Mouse (Mus musculus): Measurements from ENCODE around the gene Slc22a20. TPM values are rescaled to one million over a fixed set of nuclear protein-coding genes. Genes with fewer than 3 reads are reported as not detected.
A peak's percentile ranks its signal among the peaks of the same experiment; 100 is the strongest.

The Slc22a20 gene
- total RNA-seq, 2 experiments from 2014 or later: not detected

DNA sequence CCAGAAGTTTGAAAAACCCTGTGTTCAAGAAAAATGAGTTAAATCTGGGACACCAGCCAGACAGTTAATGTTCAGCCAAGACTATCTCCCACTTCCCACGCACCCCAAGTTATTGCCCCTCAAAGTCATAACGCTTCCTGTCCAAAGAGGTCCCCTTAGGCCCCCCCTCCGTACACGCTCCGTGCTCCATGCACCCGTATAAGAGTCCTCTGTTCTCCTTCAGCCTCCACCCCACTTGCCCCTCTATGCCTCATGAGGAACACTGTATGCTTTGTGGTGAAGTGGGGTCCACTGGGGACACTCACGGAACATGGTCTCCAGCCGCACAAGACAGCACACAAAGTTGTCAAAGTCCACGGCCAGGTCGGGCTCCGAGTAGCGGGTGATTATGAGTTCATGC lies 4.1 kb upstream of the Slc22a20 start:
- DNase-seq (ENCODE audit: low spot score in 2 of 2): no peak

DNA sequence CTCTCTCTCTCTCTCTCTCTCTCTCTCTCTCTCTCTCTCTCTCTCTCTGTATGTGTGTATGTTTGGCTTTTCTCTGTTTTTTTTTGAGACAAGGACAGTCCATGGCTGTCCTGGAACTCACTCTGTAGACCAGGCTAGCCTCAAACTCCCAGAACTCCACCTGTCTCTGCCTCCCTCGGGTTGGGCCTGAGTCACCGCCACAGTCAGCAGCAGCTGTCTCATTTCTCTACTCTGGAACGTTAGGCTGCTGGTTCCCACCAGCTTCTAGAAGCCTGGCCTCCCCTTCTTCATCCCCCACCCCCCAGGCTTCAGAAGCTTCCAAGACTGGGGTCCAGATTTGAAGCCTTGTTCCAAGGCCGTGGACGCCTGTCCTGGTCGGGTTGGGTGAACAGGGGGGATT lies 3.6 kb upstream of the Slc22a20 start:
- no peak for DNase-seq (ENCODE audit: low spot score in 2 of 2)

DNA sequence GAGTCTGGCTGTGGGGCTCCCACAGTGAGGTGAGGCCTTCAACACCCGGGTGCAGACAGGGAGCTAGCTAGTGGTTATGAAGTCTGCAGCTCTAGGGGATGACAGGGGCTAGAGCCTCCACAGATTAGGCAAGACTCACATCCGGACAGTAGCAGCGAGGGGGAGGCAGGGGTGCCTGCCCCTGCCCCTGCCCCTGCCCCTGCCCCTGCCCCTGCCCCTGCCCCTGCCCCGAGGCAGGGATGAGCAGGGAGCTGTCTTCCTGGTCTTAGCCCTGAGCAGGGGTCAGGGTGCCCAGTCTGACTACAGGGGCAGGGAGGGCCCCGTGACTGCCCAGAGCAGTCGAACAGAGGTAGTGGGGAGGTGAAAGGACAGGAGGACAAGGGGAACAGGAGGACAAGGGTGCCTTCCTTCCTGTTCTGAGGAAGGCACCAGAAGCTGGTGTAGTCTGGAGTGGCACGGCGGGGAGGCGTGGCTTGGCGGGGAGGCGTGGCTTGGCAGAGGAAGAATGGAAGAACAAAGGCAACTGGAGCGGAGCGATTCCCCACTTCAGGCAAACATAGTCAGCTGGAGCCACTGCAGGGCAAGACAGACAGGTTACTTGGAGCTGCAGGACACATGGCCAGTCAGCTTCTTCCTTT lies 3.0 kb upstream of the Slc22a20 start:
- DNase-seq (ENCODE audit: low spot score in 2 of 2): peak; percentile 51 to 65

DNA sequence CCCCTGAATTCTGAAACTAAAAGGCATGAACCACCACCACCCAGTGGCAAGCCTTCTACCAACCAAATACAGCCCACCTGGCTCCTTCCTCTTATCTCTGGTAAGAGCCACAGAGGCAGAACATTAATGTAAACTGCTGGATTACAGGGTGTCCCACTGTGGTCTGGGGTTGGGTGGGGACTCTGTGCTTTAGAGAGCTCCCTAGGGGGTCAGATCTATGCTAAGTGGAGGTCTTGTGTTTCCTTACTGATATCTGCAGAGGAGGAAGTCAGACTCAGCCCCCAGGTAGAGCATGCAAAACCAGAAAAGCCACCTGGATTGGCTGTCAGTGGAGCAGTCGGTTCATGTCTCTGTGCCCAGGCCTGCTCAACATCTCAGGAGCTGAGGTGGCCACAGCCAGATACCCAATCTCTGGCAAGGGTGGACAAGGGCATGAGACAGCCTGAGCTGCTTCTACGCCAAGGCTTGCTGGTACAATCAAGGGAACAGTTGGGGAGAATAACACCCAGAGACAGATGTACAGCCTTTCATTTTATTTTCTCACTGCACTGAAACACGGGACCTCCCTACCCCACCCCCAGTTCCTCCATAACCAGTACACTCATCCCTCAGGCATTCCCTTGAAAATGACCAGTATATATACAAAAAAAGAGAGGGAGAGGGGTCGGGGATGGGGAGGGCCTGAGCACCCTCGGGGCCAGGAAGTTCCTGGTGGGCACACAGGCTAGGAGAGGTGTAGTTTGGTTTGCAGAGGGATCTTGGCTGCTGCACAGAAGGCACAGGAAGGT lies 2.3 kb upstream of the Slc22a20 start:
- DNase-seq (ENCODE audit: low spot score in 2 of 2): no peak

DNA sequence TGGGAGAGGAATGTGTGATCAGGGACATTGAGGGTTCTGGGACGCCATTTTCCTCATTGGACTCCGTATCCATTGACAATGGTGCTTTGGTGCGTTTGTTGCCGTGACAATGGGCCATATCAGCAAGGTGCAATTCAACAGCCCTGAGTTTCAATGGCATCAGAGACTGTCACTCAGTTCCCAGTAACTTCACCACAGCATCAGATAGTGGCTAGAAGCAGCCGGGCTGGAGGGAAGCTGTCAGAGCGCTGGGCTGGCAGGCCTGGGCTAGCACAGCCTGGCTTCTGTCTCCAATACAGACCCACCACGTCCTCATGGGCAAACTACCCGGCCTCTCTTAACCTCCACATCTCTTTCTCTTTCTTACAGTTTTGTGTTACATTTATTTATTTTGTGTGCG lies 5.5 kb downstream of the Slc22a20 start:
- DNase-seq (ENCODE audit: low spot score in 2 of 2): no peak

DNA sequence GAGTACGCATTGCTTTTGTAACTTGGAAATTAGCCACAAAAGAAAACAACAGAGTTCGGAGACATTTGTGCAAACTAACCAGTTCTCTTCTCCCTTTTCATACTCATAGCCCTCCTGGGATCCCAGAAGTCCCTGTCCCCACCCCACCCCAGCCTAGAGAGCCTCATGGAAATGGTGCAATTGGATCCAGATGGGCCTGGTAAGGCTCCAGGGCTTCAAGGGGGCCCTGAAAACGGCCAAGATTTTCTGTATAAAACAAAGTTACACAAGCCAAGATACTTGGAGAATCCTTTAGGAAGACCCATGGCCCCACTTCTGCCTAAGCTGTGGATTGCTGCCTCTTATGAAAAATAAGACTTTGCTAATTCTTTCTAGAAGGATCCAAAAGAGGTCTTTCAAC lies 8.2 kb downstream of the Slc22a20 start:
- DNase-seq (ENCODE audit: low spot score in 2 of 2): no peak

DNA sequence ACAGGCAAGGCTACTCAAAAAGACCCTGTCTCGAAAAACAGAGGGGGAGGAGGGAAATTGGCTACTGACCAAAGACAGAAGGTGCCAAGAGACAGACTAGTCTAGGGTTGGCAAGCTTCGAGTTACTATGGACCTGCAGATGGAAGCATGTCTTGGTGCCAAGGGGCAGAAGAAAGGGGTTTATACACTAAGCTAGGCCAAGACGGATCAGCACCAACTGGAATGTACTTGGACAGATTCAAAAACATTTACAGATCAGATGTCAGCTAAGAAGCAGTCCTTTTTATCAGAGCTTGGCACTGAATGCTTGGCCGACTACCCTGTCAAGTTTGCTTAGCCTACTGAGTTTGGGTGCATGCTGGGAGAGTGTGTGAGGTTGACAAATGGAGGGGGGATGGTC lies 10.3 kb downstream of the Slc22a20 start:
- DNase-seq (ENCODE audit: low spot score in 2 of 2): peak; percentile 62 to 91

DNA sequence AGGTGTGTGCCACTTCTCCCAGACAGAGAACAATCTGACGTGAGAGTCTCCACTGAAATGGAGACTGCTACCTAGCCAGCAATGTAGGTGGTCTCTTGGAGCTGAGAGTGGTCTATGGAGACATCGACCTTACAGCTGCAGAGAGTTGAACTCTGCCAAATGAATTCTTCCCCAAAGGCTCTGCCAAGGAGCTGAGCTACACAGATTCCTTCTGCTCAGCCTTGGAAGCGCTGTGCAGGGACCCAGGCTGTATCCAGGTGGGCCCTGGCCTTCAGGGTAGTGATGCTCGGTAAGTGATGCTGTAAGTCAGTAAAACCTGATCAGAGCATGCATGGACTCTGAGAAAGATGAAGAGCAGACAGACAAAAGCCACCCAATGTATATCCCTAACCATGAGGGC lies 10.8 kb downstream of the Slc22a20 start:
- no peak for DNase-seq (ENCODE audit: low spot score in 2 of 2)

DNA sequence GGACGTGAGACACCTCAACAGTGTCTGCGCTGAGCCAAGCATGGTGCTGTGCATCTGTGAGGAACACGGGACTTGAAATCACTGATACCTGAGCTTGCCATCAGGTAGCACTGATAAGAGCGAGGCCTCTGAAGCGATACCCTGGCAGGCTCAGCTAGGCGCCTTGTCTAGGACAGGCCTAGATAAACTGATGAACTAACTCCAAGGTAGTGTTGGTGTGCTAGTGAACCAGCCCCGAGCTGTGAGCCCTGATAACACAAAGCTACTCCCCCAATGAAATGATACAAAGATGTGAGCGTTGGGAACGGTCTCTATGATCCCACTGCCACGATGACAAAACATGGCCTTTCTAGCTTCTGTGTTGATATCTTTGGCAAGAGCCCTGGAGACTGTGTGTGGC lies 18.3 kb downstream of the Slc22a20 start:
- DNase-seq (ENCODE audit: low spot score in 2 of 2): no peak

DNA sequence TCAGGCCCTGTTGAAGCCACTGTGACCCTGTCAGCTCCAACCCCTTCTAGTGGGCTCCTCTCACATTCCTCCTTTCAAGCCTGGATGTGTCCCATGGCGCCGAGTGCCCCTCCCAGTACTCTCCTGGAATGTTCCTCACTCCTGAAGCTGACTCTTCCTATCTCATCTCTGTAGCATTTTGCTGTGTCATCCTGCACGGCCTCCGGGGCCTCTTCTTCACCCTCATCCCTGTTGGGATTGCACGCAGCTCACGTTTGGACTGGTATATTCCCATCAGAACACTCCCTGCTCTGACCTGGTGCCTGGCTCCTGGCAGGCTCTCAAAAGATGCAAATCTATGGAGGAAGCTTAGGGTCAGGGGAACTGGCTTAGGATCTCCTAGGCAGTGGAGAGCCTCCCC lies 19.2 kb downstream of the Slc22a20 start:
- DNase-seq (ENCODE audit: low spot score in 2 of 2): no peak

DNA sequence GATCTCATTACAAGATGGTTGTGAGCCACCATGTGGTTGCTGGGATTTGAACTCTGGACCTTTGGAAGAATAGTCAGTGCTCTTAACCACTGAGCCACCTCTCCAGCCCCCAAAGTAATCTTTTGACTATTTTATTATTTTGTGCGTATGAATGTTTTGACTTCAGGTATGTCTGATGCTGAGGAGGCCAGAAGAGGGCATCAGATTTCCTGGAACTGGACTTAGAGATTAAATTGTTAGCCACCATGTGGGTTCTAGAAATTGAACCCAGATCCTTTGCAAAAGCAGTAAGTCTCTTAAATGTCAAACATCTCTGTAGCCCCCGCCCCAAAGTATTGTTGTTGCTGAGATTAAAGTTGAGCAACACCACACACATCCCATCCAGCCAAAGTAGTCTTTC lies 20.0 kb downstream of the Slc22a20 start:
- no peak for DNase-seq (ENCODE audit: low spot score in 2 of 2)

DNA sequence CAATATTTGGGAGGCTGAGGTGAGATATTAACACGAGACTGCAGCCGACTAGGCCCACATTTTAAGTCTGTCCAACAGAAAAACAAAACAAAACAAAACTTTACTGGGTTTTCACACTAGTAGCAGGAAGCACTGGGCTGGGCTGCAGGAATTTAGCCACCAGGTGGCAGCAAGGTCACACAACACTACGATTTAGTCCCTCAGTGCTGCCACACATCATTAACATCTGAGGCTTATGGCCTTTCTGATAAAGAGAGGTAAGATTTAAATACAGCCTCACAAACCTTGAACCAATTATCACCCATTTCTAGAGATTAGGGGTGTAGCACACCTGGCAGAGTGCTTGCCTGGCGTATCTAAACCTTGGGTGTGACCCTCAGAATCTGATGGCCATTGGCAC lies 20.7 kb downstream of the Slc22a20 start:
- peak; percentile 61 to 78 for DNase-seq (ENCODE audit: low spot score in 2 of 2)

DNA sequence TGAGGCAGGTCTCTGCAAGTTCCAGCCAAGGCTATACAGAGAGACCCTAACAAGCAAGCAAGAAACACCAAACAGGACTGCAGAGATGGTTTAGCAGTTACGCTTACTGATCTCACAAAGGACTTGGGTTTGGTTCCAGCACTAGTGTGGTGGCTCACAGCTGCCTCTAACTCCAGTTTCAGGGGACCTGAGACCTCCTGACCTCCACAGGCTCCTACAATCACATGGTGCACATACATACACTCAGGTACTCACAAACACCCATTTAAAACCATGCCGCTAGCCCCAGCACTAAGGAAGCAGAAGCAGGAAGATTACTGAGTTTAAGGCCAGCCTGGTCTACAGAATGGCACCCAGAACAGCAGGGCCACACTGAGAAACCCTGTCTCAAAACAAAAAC lies 21.1 kb downstream of the Slc22a20 start:
- DNase-seq (ENCODE audit: low spot score in 2 of 2): no peak

DNA sequence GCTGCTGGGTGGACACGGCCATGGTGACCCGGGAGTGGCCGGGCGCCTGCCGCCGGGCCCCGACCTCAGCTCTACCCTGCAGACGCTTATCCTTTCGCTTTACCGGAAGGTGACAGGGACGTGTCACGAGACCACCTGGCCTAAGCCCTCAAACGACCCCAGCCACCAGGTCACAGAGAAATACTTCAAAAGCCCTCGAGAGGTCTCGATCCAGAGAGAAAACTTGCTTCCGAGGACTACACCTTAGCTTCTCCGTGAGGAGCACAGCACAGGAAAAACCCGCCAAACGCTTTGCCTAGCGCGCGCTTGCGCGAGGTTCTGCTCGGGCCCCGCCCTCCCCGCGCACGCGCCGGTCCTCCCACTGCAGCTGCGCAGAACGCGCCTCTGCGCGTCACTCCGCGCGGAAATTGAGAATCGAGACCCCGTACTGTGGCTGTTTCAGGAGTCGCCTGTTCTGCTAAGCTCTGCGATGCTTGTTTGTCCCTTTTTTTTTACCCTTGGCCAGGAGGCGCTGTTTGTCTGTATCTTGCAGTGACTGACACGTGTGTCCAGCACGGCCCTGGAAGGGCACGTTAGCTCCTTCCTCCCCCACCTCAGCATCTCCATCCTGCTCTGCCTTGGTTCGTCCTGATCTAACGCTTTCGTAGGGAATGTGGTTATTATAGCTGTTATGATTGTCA lies 21.9 kb downstream of the Slc22a20 start, which contains the start of gene Pola2:
Gene Pola2, minus strand, starts transcription at position 320 of the 680 bp plus-strand sequence.
- peak; percentile 84 to 87 for DNase-seq (ENCODE audit: low spot score in 2 of 2)

DNA sequence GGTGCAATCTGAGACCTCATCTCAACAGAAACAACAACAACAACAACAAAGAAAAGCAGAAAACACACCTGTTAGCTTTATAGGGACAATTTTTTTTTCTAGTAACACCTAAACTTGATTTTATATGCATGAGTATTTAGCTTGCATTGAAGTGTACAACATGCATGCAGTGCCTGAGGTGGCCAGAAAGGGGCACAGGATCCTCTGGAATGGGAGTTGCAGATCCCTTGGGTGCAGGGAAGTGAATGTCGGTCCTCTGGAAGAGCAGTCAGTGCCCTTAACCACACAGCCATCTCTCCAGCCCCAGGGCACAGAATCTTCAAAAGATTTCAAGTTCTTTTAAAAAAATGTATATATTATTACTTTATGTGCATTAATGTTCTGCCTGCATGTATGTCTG lies 23.3 kb downstream of the Slc22a20 start:
- no peak for DNase-seq (ENCODE audit: low spot score in 2 of 2)

DNA sequence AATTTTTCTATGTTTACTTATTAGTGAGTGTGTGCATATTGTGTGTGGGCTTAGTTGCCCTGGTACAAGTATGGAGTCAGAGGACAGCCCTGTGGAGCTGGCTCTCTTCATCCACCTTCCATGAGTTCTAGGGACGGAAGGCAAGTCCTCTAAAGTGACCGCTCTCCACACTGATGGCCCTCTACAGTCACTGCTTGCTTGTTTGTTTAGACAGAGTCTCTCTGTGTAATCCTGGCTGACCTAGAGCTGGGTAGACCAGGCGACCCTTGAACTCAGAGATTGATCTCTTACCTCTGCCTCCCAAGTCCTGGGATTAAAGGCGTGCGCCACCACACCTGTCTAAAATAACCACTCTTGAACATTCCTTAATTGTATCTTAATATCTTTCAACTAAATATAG lies 28.6 kb downstream of the Slc22a20 start:
- DNase-seq (ENCODE audit: low spot score in 2 of 2): no peak

DNA sequence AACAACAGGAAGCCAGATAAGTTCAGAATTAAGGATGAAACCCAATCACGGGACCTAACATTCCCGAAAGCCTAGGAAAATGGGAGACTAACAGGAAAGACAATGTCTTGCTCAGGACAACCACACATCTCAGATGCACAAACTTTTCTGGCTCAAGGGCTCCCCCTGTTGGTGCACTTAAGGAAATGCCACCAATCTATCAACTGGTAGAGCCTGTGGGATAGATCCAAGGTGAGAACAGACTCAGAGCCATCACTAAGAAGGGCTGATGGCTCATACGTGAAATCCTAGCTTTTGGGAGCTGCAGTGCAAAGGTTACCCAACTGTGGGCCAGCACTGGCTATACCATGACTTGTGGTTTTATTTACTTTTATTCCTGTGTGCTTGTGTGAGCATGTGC lies 29.3 kb downstream of the Slc22a20 start:
- peak; percentile 74 to 86 for DNase-seq (ENCODE audit: low spot score in 2 of 2)

DNA sequence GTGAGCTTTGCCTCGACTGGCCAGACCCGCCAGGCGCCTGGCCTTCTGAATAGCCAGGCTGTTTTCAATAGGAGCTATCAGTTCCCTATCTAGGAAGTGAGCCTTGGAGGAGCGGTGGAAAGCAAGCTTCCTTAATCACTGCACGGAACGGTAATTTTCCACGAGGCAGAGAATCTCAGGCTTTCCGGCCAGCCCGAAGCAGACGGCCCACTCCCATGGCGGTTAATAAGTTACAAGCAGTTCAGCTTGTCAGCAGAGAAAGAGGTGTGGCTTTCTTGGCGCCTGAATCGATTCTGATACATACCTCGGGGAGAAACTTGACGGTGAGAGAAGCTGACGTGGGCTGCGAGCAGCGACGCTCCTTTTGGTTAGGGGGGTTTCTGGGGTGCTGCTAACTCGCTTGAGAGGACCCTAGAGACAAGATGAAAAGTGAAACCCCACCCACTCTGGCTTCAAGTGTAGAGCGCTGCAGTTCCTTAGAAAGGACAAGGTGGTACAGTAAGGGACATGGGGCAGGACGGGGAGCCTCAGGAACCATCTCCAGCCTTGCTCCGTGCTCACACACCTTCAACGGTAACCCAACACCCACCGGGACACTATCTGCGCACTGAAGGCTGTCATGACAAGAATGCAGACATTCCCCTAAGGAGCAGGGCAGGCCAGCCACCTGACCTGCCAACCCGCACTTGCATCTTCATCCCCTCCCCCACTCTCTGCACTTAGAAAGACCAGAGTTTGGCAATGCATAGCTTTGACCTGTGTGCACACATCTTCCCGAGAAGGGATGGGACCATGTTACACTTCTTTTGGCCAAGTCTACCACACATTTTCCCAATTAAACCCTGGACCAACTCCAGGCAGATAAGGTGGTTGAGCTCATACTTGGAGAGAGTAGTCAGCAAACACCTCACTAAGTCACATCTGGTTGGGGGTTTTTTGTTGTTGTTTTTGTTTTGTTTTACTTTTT lies 30.0 kb downstream of the Slc22a20 start:
- no peak for DNase-seq (ENCODE audit: low spot score in 2 of 2)

DNA sequence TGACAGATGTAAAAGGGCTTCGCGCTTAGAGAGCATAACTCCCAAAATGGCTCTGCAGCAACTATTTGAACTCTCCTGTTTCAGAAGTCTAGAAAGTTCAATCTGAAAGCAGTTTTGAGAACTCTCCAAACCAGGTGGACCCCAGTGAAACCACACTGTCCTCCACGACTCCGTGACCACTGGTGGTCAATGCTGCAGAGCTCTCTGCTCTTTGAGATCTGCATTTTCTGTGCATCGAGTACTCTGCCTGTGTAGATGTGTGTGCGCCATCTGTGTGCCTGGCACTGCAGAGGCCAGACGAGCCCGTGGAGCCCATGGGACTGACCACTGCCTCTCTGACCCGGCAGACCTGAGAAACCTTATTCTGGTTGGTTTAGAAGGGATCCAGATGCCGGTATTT lies 31.0 kb downstream of the Slc22a20 start:
- DNase-seq (ENCODE audit: low spot score in 2 of 2): no peak

DNA sequence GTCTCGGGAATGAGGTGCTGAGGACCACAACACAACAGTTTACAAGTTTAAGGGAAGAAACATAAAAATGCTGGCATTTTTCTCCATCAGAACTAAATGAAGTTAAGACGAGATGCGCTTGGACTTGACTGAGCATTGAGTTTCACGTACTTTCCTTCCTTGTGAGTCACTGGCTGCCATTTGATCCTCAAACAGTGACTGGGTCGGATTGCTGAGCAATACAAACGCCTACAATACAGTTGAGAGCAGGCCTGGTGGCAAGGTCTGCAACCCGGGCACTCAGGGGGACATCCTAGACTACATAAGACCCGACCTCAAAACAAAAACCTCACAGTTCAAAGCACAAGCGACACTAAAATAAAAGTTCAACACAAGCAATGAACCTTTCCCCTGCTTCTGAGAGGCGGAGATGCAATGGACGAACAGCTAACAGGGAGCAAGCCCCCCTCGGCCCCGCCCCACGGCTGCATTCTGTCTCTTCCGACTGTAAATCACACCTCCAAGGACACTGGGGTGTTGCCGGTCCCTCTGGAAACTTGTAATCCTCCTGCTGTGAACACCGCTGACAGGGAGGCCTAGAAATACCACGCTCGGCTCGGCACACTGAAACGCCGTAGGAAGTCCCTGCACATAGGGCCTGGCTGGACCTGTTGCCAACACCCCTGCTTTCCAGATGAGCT lies 31.8 kb downstream of the Slc22a20 start:
- no peak for DNase-seq (ENCODE audit: low spot score in 2 of 2)
